Mouse (Mus musculus) kidney, postnatal 36 days (tissue): Measurements from ENCODE around the gene Usp36.

ENCODE experiments used
- DNase-seq, 2 experiments: peaks; one replicate each; pipeline ENCODE4 v3.0.0; 2021 to 2022; ENCODE audit warnings: mixed read lengths in 2 of 2

Gene Usp36

DNA sequence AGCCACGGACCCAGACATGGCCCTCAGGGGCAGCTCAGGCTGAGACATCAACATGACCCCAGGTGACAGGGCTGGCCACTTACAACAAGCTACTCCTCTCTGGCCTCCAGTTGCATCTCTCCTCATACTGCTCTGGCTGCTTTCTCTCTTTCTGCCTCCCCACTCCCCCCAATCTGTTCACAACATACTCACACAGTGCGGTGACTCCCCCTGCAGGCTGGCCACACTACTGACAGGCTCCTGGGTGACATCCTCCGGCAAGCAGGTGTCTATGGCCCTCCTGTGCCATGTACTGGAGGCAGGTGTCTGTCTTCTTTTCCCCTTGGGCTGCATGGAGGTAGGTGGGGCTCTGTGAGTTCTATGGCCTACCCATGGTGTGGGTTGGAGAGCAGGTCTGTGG is 7.9 kb upstream of the Usp36 start:
- no peak for DNase-seq

DNA sequence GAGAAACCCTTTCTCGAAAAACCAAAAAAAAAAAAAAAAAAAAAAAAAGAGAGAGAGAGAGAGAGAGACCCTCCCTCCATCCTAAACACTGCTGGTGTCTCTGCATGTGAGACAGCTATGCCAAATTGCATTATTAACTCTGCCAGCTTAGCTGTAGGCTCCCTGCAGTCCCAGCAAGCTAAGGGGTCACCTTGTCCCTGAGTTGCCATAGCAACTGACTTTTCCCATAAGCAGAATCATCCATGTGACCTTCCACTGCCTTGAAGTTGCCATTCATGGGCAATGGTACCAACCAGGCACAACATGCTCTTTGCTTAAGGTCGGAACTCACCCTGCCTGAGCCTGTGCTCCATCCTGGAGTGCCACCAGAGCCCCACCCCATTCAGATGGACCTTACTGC is 5.0 kb upstream of the Usp36 start:
- DNase-seq, result no peak

DNA sequence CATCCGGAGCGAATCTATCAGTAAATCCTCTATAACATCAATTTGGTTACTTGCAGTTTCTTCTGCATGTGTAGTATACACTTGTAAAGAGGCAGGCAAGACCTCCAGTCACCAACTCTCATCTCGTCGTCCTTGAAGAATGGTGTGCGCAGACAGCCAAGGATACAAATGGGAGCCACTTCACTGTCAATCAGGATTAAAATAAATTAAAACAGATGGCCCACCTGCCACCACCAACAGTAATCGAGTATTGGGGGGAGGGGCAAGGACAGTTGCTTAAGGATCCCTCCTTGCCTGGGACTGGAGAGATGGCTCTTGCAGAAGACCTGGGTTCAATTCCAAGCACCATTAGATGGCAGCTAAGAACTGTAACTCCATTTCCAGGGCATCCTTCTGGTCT is 2.6 kb upstream of the Usp36 start:
- no peak for DNase-seq

DNA sequence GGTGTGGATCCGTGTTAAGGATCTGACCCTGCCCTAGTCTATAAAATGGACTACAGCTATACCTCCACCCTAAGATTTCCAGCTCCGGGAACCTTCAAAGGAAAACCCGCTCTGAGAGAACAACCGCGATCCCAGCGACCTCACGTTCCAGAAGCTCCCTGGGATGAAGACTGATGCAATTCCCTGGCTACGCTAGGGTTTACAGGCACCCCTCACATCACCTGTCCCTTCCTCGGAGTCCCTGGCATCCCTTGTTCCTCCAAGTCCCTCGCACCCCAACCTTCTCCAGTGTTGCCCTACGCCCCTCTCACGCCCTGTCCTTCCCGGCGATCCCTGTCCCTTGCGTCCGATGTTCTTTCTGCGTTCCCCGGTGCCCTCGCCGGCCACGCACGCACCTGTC is 482 bp downstream of the Usp36 start:
- DNase-seq, result no peak

GRCm38 (mm10) chr11:118289037-118289511 is 970 bp downstream of the Usp36 start:
- DNase-seq, result peak in 1 of 2 experiments; percentile 20

DNA sequence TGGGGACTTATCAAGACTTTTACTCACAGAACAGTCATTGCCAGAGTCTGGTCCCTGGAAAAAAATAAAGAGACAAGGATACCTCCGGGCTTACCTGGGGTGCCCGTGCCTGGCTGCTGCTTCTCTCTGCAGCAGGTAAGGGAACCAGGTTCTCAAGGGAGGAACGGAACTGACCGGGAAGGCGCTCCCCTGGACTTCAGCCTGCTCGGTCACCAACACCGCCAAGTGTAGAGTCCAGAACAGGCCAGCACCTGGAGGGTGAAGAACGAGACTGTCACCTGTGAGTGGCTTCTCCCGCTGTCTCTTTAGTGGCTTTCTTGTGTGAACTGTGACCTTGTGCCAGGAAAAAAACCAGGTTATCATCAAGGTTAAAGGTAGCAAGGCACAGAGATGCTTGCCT is 2.5 kb downstream of the Usp36 start:
- DNase-seq, result peak; percentile 24 to 60

DNA sequence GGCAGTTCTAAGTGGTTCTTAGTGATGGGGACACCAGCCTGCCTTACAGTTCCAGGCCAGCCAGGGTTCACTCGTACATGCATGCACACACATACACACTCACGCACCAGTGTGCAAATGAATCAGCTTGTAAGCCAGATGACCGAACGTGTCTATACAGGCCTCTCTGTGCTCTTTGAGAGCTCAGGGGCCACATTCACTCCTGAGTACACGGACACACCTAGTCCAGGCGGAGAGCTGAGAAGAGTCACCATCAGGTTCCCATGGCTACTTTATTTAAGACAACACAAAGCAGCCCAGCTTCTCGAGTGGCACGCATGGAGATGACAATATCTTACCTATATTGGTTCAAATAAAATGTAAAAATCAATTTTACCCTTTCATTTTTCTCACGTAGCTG is 3.6 kb downstream of the Usp36 start:
- no peak for DNase-seq

DNA sequence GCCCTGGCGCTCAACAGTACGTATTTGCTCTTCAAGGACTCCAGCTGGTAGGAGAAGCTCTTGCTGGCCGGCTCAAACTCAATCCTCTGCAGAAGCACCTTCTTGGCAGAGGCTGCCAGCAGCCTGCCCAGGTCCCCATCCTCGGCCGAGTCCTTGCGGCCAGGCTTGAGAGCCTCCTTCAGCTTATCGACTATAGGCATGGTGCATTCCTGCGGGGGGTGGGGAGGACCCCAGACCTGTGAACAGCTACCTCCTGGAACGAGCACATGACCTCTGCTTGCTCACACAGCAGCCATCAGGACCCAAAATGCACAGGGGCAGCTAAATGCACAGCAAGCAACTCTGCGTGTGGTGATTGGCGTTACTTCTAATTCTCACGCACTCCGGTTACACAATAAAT is 4.3 kb downstream of the Usp36 start:
- DNase-seq, result no peak

GRCm38 (mm10) chr11:118280218-118280617 is 9.8 kb downstream of the Usp36 start:
- no peak for DNase-seq

DNA sequence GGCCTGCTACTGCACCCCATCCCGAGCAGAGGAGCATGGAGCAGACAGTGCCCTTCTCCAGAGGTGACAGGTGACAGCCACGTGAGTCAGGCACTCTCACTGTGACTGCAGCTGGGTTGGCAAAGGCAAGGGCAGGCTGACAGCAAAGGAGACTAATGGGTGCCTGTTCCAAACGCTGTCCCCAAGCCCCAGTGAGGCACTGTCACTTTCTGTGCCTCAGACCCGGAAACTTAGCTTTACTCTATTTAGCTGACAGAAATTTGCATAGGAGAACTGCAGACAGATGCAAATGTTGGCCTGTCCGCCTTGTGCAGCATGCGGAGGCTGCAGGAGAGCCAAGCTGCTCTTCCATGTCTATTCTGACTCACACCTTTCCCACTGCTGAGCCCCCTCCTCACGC is 13.7 kb downstream of the Usp36 start:
- no peak for DNase-seq

GRCm38 (mm10) chr11:118275092-118275491 is 15.0 kb downstream of the Usp36 start:
- no peak for DNase-seq

- DNase-seq, result peak in 1 of 2 experiments; percentile 61
Observed at GRCm38 (mm10) chr11:118269827-118270226, 20.2 kb downstream of the Usp36 start.

GRCm38 (mm10) chr11:118266666-118267046 is 23.4 kb downstream of the Usp36 start:
- no peak for DNase-seq

DNA sequence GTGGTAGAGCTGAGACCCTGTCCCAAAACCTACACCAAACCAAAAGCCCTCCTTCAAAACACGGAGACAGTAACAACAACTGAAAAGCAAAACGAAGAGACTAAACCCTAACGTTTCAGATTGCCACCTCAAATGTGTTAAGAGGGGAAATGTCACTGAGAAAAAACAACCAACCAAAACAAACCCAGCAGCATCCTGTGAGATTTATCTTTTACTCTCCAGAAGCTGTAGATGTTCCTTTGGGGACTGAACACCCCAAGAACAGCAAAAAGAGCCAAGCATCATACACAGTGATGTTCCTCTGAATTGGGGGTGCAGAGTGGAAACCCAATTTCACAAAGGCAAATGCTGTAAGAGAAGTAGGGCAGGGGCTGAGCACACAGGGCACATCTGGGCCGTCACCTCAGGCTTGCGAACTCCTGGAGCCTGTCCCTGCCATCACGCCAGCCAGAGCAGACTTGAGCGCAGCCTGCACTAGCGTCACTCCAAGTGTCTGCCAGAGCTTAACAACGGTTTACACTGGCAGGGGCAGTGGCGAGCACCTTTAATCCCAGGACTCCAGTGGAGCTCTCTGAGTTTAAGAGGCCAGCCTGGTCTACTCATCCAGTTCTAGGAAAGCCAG is 23.9 kb downstream of the Usp36 start:
- no peak for DNase-seq

DNA sequence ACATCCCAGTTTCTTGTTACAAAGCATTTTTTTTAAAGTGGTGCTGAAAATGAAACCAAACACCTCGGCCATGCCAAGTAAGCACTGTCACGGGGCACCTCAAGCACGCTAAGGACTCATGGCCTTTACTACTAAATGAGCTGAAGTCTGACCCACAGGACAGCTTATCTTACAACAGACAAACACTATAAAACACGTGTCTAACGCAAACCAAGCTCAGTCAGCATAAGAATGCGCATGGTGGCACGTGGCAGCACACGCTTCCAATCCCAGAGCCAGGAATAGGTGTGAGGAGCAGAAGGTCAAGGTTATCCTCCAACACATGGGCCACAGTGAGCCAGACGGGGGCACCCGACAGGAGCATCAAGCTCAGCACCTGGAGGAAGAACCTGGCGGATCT is 24.4 kb downstream of the Usp36 start:
- no peak for DNase-seq

DNA sequence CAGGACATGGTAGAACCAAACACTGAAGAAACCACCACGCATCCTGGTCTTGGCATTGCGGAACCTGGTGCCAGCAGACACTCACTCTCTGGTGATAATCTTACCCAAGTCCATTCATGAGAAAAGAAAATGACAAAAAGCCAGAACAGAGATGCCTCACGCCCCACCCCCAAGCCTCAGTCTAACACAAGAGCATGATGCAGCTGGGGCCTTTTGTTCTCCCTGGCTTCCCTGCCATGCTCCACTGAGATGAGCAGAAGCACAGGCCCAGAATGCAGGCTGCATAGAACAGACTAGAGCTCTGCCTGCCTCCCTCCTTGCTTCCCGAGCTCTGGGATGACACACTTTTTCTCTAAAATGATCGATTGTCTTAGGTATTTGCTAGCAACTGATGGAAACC is 26.9 kb downstream of the Usp36 start:
- DNase-seq, result no peak

DNA sequence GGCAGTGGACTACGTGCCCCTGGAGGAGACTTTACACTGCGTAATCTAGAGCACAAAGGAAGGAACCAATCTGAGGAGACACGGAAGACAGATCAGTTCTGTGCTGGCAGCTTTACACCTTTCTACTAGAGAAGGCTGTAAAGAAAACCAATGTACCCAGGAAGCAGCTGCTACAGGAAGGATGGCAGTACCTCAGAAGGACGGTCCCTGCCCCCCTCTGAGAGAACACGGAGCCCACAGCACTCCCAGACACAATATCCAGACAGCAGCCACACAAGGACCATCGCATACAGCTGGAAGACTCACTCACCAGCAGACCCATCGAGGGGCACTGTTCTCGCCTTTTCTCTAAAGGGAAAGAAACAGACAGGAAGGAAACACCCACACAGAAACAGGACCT is 30.0 kb downstream of the Usp36 start:
- DNase-seq, result no peak

- DNase-seq, result no peak
Observed at GRCm38 (mm10) chr11:118259580-118259979, 30.5 kb downstream of the Usp36 start.

DNA sequence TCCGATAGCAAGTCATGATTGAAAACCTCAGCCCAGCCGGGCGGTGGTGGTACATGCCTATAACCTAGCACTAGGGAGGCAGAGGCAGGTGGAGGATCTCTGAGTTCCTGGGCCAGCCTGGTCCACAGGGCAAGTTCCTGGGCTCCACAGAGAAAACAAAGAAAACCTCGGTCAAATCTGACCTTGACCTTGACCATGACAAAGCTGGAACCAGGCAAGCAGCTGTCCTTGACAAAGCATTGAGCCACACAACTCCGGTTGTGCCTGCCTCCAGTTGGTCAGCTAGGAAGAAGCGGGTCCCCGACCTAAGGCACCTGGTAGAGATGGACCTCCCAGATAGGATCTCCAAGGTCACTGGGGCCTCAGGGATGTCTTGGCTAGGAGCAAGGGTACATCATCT is 33.7 kb downstream of the Usp36 start:
- no peak for DNase-seq

GRCm38 (mm10) chr11:118254159-118254951 is 35.7 kb downstream of the Usp36 start:
- peak; percentile 83 to 84 for DNase-seq

DNA sequence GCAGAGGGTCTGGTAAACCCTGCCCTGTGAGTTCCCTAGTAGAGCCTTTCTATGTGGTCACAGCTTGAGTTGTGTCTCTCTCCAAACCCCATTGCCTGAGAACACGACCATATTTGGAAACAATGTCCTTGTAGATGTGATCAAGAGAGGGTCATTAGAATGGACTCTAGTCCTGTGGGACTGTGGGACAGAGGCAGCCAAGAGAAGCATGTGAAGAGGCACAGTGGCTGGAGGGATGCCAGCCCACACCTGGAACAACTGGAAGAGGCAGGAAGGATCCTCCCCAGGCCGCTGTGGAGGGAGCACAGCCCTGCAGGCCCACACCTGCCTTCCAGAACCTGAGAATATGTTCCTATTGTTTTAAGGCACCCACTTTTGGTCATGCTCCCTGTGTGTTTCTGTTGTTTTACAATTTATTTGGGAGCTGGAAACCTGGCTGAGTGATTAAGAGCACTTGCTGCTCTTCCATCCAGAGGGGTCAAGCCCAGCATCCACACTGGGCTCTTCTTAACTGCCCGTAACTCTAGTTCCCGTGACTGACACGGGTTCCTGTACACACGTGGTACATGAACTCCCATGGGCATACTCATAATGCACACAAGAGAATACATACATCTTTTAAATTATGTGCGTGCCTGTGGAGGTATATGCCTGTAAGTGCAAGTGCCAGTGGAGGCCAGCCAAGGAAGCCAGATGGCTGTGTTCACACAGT is 36.4 kb downstream of the Usp36 start:
- peak in 1 of 2 experiments; percentile 56 for DNase-seq

- DNase-seq, result peak; percentile 58 to 76
Observed at GRCm38 (mm10) chr11:118249012-118249383, 41.0 kb downstream of the Usp36 start.

DNA sequence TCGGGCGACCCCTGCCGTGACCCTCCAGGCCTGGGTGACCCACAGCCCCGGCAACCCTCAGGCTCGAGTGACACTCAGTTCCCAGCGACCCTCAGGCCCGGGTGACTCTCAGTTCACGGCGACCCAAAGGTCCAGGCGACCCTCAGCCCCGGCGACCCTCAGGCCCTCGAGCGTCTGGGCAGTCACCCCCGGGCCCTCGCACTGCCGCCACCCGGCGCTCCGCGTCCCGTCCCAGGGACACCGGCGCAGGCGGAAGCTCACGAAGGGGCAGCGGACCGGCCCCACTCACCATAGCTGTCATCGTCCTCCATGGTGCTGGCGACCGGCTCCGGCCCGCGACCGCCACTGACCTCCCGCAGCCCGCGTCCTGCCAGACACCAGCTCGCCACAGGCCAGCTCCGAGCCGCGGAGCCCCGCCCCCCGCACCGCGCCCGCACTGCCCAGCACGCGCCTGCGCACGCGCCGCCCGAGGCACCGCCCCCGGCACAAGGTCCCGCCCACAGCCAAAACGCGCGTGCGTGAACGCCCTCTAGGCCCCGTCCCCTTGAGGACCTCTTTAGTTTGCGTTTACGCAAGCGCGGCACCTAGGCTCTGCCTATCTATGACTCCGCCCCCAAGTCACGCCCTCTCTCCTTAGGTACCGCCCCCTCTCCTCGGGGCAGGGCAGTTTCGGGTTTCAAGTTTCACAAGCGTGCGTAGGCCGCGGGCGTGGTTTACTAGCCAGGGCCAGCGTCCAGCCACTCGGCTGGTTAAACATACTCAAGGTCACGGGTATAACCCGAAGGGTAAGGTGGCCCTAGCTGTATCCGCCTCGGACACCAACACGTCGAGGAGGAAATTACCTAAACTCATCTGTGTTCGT is 41.7 kb downstream of the Usp36 start, which contains the start of gene Cyth1:
Cyth1 (minus strand) TSS at position 443 of the 862 bp plus-strand sequence.
- peak; percentile 99 to 100 for DNase-seq
